Mouse (Mus musculus) olfactory bulb, adult 2 months (tissue): ENCODE measurements around the gene Adamts17. TPM values are rescaled to one million over a fixed set of nuclear protein-coding genes. Genes with fewer than 3 reads are reported as not detected.
A peak's percentile ranks its signal among the peaks of the same experiment; 100 is the strongest.

Experiments used
- H3K27ac ChIP-seq: fragments of 200-500 bp; 2 replicates; pipeline ENCODE4 v1.5.1; 2012; ENCODE audit warnings: low read depth, low read length; ENCODE audit not compliant: insufficient read depth
- H3K4me1 ChIP-seq: fragments of 200-500 bp; 2 replicates; pipeline ENCODE4 v1.6.1; 2012; ENCODE audit warnings: low read length; ENCODE audit not compliant: control insufficient read depth, insufficient read depth
- H3K4me3 ChIP-seq: fragments of 200-500 bp; 2 replicates; pipeline ENCODE4 v1.5.1; 2012; ENCODE audit warnings: mild to moderate bottlenecking, low read depth, low read length, moderate library complexity; ENCODE audit not compliant: insufficient read depth
- CTCF ChIP-seq: fragments of 200-500 bp; IDR thresholded peaks from 2 replicates; pipeline ENCODE4 v1.5.1; 2012; ENCODE audit warnings: low read depth, mild to moderate bottlenecking, low read length, moderate library complexity; ENCODE audit not compliant: insufficient read depth
- POLR2A ChIP-seq: fragments of 200-500 bp; IDR thresholded peaks from 2 replicates; pipeline ENCODE4 v1.6.1; 2012; ENCODE audit warnings: mild to moderate bottlenecking, low read depth, low read length, moderate library complexity; ENCODE audit not compliant: insufficient read depth
- WGBS: fragments of 180-500 bp; shearing (Covaris S2); methylation state at CpG from one replicate; pipeline ENCODE4 v1.1.7; 2018; 5-methylcytosine and 5-hydroxymethylcytosine counted together
- polyA plus RNA-seq: library from polyadenylated mRNA; stranded (reverse); fragments of >200 nt; gene quantifications from 2 replicates; pipeline ENCODE4 v1.2.4, GENCODE M21; 2012; ENCODE audit warnings: low replicate concordance; ENCODE audit not compliant: missing spikeins, insufficient read depth, insufficient read length

The Adamts17 gene
- polyA plus RNA-seq, 1 experiment: not detected

GRCm38 (mm10) chr7:66858247-66859075 lies 18.9 kb downstream of the Adamts17 start:
- no peak for TF ChIP-seq POLR2A
- TF ChIP-seq CTCF: no peak
- Histone ChIP-seq H3K4me3 (no peak overlapping the region), H3K27ac (no peak overlapping the region)

GRCm38 (mm10) chr7:66859220-66859619 lies 19.7 kb downstream of the Adamts17 start:
- H3K4me3 ChIP-seq: no peak overlapping the region
- TF ChIP-seq CTCF: no peak
- 75% methylated on average over 5 of the region's 5 CpGs for WGBS
- no peak overlapping the region for H3K27ac ChIP-seq
- peaks cover 6% of the 10 kb centered on the region for H3K4me1 ChIP-seq

More at GRCm38 (mm10) chr7:66858247-66859075, 18.9 kb downstream of the Adamts17 start:
- peaks cover 4% of the 10 kb centered on the region for H3K4me1 ChIP-seq
- WGBS: 63% methylated on average over 12 of the region's 12 CpGs

GRCm38 (mm10) chr7:66866944-66867718 lies 27.6 kb downstream of the Adamts17 start:
- no peak overlapping the region for H3K4me3 ChIP-seq
- peaks cover 32% of the 10 kb centered on the region for H3K4me1 ChIP-seq
- WGBS: 71% methylated on average over 19 of the region's 19 CpGs
- TF ChIP-seq CTCF (no peak), POLR2A (no peak)
- H3K27ac ChIP-seq: 0 out of 2 replicates have a peak overlapping the region, but pooled peaks have one; percentile 36

- Histone ChIP-seq H3K4me1 (peaks cover 34% of the 10 kb centered on the region), H3K27ac (0 out of 2 replicates have a peak overlapping the region, but pooled peaks have one; percentile 36), H3K4me3 (no peak overlapping the region)
- TF ChIP-seq CTCF (no peak), POLR2A (no peak)
- WGBS: 45% methylated on average over 13 of the region's 13 CpGs
These were observed 28.4 kb downstream of the Adamts17 start for GRCm38 (mm10) chr7:66867719-66868501.

GRCm38 (mm10) chr7:66871520-66871919 lies 32.0 kb downstream of the Adamts17 start:
- WGBS: 46% methylated on average over 7 of the region's 7 CpGs
- Histone ChIP-seq H3K4me1 (peaks cover 31% of the 10 kb centered on the region), H3K4me3 (no peak overlapping the region), H3K27ac (no peak overlapping the region)
- TF ChIP-seq CTCF (no peak), POLR2A (no peak)

- TF ChIP-seq CTCF (no peak), POLR2A (no peak)
- H3K27ac ChIP-seq: peak overlapping the region; percentile 73; the same call in 1 of the 2 replicates
- H3K4me3 ChIP-seq: no peak overlapping the region
- WGBS: 51% methylated on average over 14 of the region's 14 CpGs
- H3K4me1 ChIP-seq: peaks cover 28% of the 10 kb centered on the region
These were observed 32.5 kb downstream of the Adamts17 start for GRCm38 (mm10) chr7:66871940-66872511.

- TF ChIP-seq CTCF (no peak), POLR2A (no peak)
- Histone ChIP-seq H3K27ac (no peak overlapping the region), H3K4me1 (peaks cover 16% of the 10 kb centered on the region), H3K4me3 (no peak overlapping the region)
- 80% methylated on average over 2 of the region's 2 CpGs for WGBS
These were observed 33.7 kb downstream of the Adamts17 start for GRCm38 (mm10) chr7:66873235-66873634.

GRCm38 (mm10) chr7:66891431-66891830 lies 51.9 kb downstream of the Adamts17 start:
- Histone ChIP-seq H3K4me1 (no peaks in the 10 kb centered on the region), H3K4me3 (no peak overlapping the region), H3K27ac (no peak overlapping the region)
- TF ChIP-seq CTCF (no peak), POLR2A (no peak)
- 80% methylated on average over 2 of the region's 2 CpGs for WGBS
